Mouse (Mus musculus) lung, embryonic 15.5 days (tissue): ENCODE results near the gene Fbxl3. TPM values are rescaled to one million over a fixed set of nuclear protein-coding genes. Genes with fewer than 3 reads are reported as not detected.

Experiments
- ATAC-seq: fragments of 200-750 bp; cut with Nextera tagmentation; 2 replicates; pipeline ENCODE4 v1.8.0; 2017; ENCODE audit warnings: moderate number of reproducible peaks, borderline replicate concordance; ENCODE audit not compliant: low FRiP score, low TSS enrichment; ENCODE audit errors: extremely low read depth
- H3K27ac ChIP-seq: fragments of 300-500 bp; sonication (generic); 2 replicates; pipeline ENCODE4 v1.5.1; 2015; ENCODE audit warnings: moderate library complexity, mild to moderate bottlenecking, inconsistent platforms
- H3K27me3 ChIP-seq: fragments of 300-500 bp; sonication (generic); 2 replicates; pipeline ENCODE4 v1.6.1; 2015; ENCODE audit warnings: inconsistent platforms
- H3K36me3 ChIP-seq: fragments of 300-500 bp; sonication (generic); 2 replicates; pipeline ENCODE4 v1.6.1; 2015; ENCODE audit warnings: inconsistent platforms
- H3K4me1 ChIP-seq: fragments of 300-500 bp; sonication (generic); 2 replicates; pipeline ENCODE4 v1.6.1; 2015; ENCODE audit warnings: inconsistent platforms
- H3K4me2 ChIP-seq: fragments of 300-500 bp; sonication (generic); 2 replicates; pipeline ENCODE4 v1.6.1; 2015; ENCODE audit warnings: inconsistent platforms, mild to moderate bottlenecking, moderate library complexity
- H3K4me3 ChIP-seq: fragments of 300-500 bp; sonication (generic); 2 replicates; pipeline ENCODE4 v1.5.1; 2015; ENCODE audit warnings: mild to moderate bottlenecking, inconsistent platforms
- H3K9ac ChIP-seq: fragments of 300-500 bp; sonication (generic); 2 replicates; pipeline ENCODE4 v1.6.1; 2015; ENCODE audit warnings: inconsistent platforms
- H3K9me3 ChIP-seq: fragments of 300-500 bp; sonication (generic); 2 replicates; pipeline ENCODE4 v1.6.1; 2016; ENCODE audit warnings: inconsistent platforms
- WGBS: fragments of 180-500 bp; shearing (Covaris S2); methylation state at CpG from one replicate; pipeline ENCODE4 v1.1.7; 2015; 5-methylcytosine and 5-hydroxymethylcytosine counted together
- polyA plus RNA-seq: library from polyadenylated mRNA; unstranded; fragments of >200 nt; fragmentation: Nextera tagmentation; extraction: Ambion mirVana; gene quantifications from 2 replicates; pipeline ENCODE4 v1.2.1, GENCODE M21; 2015

Gene Fbxl3
- polyA plus RNA-seq, 1 experiment from 2014 or later: 26.1 TPM

- H3K4me2 ChIP-seq: peak overlapping the region; percentile 66
- 0 out of 2 replicates have a peak, but pooled peaks cover 5% of the 10 kb centered on the region for H3K36me3 ChIP-seq
- peaks cover 26% of the 10 kb centered on the region for H3K4me1 ChIP-seq
- peak overlapping the region; percentile 99 for H3K27ac ChIP-seq
- H3K27me3 ChIP-seq: no peaks in the 10 kb centered on the region
- under 1% methylated on average over 82 of the region's 86 CpGs for WGBS
- no peaks in the 10 kb centered on the region for H3K9me3 ChIP-seq
- peak; percentile 85 for ATAC-seq
- peak overlapping the region; percentile 95 for H3K4me3 ChIP-seq
- peak overlapping the region; percentile 96 for H3K9ac ChIP-seq
Measured at GRCm38 (mm10) chr14:103098587-103099235, 655 bp downstream of the Fbxl3 start.

- under 1% methylated on average over 2 of the region's 2 CpGs for WGBS
- H3K27ac ChIP-seq: peak overlapping the region; percentile 99
- H3K9ac ChIP-seq: peak overlapping the region; percentile 96
- peaks cover 26% of the 10 kb centered on the region for H3K4me1 ChIP-seq
- peak overlapping the region; percentile 66 for H3K4me2 ChIP-seq
- 0 out of 2 replicates have a peak, but pooled peaks cover 5% of the 10 kb centered on the region for H3K36me3 ChIP-seq
- no peaks in the 10 kb centered on the region for H3K9me3 ChIP-seq
- H3K4me3 ChIP-seq: peak overlapping the region; percentile 95
- no peaks in the 10 kb centered on the region for H3K27me3 ChIP-seq
- ATAC-seq: no peak
Measured at GRCm38 (mm10) chr14:103098213-103098586, 1.2 kb downstream of the Fbxl3 start.

DNA sequence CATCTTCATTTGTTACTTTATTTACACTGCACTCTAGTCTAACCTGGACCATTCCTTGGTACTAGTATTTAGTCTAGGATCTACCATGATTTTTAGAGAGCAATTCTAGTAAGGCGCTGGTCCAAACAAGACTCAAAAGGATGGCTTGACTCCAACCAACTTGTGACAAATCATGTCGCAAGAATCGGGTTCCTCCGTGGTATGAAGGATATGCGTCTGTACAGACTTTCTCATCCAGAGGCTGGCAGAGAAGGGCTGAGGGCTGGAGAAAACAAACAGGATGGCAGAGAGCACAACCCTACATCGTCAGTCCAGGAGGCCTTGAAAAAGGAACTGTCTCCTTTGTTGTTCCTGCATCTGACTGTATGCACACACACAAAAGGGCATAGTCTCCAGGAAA lies 2.7 kb downstream of the Fbxl3 start:
- H3K4me3 ChIP-seq: no peak overlapping the region
- WGBS: 49% methylated on average over 6 of the region's 6 CpGs
- H3K4me1 ChIP-seq: peaks cover 23% of the 10 kb centered on the region
- no peak overlapping the region for H3K27ac ChIP-seq
- ATAC-seq: no peak
- no peaks in the 10 kb centered on the region for H3K27me3 ChIP-seq
- H3K36me3 ChIP-seq: peaks cover 10% of the 10 kb centered on the region; the same call in 1 of the 2 replicates
- H3K9ac ChIP-seq: no peak overlapping the region
- H3K4me2 ChIP-seq: no peak overlapping the region
- no peaks in the 10 kb centered on the region for H3K9me3 ChIP-seq

GRCm38 (mm10) chr14:103095826-103096225 lies 3.5 kb downstream of the Fbxl3 start:
- Histone ChIP-seq H3K9me3 (no peaks in the 10 kb centered on the region), H3K4me3 (no peak overlapping the region), H3K27ac (no peak overlapping the region), H3K4me1 (peaks cover 23% of the 10 kb centered on the region), H3K27me3 (no peaks in the 10 kb centered on the region), H3K4me2 (no peak overlapping the region), H3K9ac (no peak overlapping the region), H3K36me3 (peaks cover 14% of the 10 kb centered on the region; the same call in 1 of the 2 replicates)
- ATAC-seq: no peak
- 90% methylated on average over 8 of the region's 8 CpGs for WGBS

DNA sequence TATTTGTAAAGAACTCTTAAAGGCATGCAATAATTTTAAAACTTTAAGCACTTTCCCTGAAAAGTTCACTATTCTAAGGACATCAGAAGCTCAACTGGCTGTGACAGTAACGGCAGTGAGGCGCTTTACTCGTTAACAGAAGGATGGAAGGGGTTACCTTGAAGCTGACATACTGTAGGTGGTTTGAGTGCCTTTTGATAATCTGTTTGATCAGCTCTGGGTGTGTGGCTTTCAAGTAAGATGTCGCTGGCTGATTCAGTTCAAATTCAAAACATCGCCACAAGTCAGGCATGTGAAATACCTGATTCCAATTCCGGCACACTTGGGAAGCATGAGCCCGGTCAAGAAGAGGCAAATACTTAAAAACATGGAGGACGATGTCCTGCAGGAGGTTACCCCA lies 4.3 kb downstream of the Fbxl3 start:
- Histone ChIP-seq H3K27me3 (no peaks in the 10 kb centered on the region), H3K4me1 (peaks cover 18% of the 10 kb centered on the region), H3K9me3 (no peaks in the 10 kb centered on the region), H3K9ac (no peak overlapping the region), H3K36me3 (peaks cover 16% of the 10 kb centered on the region; the same call in 1 of the 2 replicates), H3K4me2 (no peak overlapping the region), H3K27ac (no peak overlapping the region), H3K4me3 (no peak overlapping the region)
- 88% methylated on average over 8 of the region's 8 CpGs for WGBS
- no peak for ATAC-seq

DNA sequence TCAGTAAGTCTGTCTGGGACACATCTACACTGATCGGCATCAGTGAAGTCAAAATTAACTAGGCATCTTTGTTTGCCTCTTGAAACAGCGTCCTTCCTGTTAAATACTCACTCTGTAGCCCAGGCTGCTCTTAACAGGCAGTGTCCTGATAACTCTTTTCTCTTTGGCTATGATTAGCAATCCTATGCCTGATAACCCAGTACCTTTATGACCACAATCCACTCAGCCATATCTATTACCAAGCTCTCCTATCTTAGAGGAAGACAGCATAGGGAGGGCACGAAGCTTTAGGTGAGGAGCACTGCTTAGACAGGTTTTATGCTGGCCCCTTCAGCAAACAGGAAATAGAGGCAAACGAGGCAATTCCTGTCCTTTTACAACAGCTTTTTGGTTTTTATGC lies 5.7 kb downstream of the Fbxl3 start:
- no peak for ATAC-seq
- Histone ChIP-seq H3K4me1 (peaks cover 18% of the 10 kb centered on the region), H3K4me2 (no peak overlapping the region), H3K27me3 (no peaks in the 10 kb centered on the region), H3K4me3 (no peak overlapping the region), H3K9ac (no peak overlapping the region), H3K9me3 (no peaks in the 10 kb centered on the region), H3K36me3 (peaks cover 24% of the 10 kb centered on the region), H3K27ac (no peak overlapping the region)
- WGBS: 58% methylated on average over 4 of the region's 4 CpGs

DNA sequence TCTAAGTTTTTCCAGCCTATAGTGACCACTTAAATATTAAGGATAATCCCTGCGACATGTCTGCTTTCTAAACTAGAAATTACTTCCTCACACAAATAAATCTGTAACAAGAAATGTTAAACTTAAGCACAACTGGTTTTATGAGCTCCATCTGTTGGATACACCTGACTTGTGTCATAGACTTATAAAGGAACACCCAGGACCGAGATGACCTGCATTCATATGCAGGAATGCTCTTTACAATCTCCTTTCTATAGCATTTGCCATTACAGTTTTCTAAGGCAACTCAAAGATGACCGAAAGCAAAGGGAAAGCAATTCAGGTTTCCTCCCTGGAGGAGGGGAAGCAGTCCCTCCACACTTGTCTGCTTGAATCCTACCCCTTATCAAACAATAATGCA lies 6.1 kb downstream of the Fbxl3 start:
- peaks cover 18% of the 10 kb centered on the region for H3K4me1 ChIP-seq
- no peaks in the 10 kb centered on the region for H3K27me3 ChIP-seq
- no peak for ATAC-seq
- H3K4me3 ChIP-seq: no peak overlapping the region
- no peaks in the 10 kb centered on the region for H3K9me3 ChIP-seq
- no peak overlapping the region for H3K27ac ChIP-seq
- H3K4me2 ChIP-seq: no peak overlapping the region
- H3K36me3 ChIP-seq: peaks cover 25% of the 10 kb centered on the region
- H3K9ac ChIP-seq: no peak overlapping the region
- 95% methylated on average over 3 of the region's 3 CpGs for WGBS

- H3K36me3 ChIP-seq: peaks cover 44% of the 10 kb centered on the region
- H3K27me3 ChIP-seq: no peaks in the 10 kb centered on the region
- no peak overlapping the region for H3K27ac ChIP-seq
- peaks cover 8% of the 10 kb centered on the region; the same call in 1 of the 2 replicates for H3K4me1 ChIP-seq
- H3K9me3 ChIP-seq: no peaks in the 10 kb centered on the region
- WGBS: 75% methylated on average over 6 of the region's 6 CpGs
- H3K4me2 ChIP-seq: no peak overlapping the region
- no peak overlapping the region for H3K4me3 ChIP-seq
- no peak for ATAC-seq
- no peak overlapping the region for H3K9ac ChIP-seq
Measured at GRCm38 (mm10) chr14:103088624-103089023, 10.7 kb downstream of the Fbxl3 start.

DNA sequence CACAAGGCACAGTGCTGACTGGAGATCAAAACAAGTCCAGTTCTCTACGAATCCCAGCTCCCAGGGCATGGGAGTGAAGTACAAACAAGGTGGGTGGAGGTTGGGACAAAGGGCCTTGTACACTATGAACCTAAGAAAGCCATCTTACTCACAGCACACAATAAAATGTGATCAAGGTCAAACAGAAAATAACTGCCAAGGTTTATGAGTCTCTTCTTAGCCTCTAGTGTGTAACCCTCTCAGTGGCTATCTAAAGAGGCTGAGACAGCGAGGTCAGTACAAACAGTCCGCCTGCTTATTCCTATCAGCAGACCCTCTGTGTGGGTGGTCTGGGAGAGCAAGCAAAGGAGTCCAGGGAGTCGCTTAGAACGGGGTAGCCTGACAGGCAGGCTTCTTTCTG lies 11.5 kb downstream of the Fbxl3 start:
- no peak overlapping the region for H3K4me2 ChIP-seq
- ATAC-seq: no peak
- WGBS: 64% methylated on average over 5 of the region's 5 CpGs
- H3K4me3 ChIP-seq: no peak overlapping the region
- no peaks in the 10 kb centered on the region for H3K27me3 ChIP-seq
- H3K4me1 ChIP-seq: peaks cover 8% of the 10 kb centered on the region; the same call in 1 of the 2 replicates
- H3K36me3 ChIP-seq: peaks cover 48% of the 10 kb centered on the region
- no peaks in the 10 kb centered on the region for H3K9me3 ChIP-seq
- no peak overlapping the region for H3K27ac ChIP-seq
- no peak overlapping the region for H3K9ac ChIP-seq

DNA sequence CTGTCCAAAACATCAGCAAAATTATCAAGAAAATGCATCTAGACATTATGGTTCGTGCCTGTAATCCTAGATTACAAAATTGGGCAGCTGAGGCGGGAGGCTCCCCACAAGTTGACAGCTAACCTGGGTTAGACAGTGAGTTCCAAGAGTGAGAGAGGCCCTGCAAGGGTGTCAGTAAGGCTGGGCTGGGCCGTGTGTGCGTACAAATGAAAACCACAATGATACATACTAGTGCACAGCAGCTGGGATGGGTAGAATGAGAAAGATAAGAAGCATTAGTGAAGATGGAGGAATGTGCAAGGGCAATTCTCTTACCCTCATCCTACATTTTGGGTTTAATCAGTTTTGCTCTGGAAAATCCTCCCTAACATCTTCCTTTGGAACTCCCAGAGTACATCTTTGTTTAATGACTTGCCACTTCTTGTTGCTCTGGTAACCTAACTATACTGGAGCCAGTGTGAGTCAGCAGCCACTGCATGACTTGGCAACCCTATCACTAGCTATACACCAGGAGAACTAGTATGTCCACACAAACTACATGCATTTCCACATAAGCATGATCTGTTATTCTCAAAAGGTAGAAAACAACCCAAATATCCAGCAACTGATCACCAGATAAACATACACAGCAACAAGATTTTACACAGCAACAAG lies 12.6 kb downstream of the Fbxl3 start:
- Histone ChIP-seq H3K4me1 (peaks cover 8% of the 10 kb centered on the region; the same call in 1 of the 2 replicates), H3K4me2 (no peak overlapping the region), H3K4me3 (no peak overlapping the region), H3K27ac (no peak overlapping the region), H3K9ac (no peak overlapping the region), H3K27me3 (no peaks in the 10 kb centered on the region), H3K9me3 (no peaks in the 10 kb centered on the region), H3K36me3 (peaks cover 48% of the 10 kb centered on the region)
- peak; percentile 55; the same call in 1 of the 2 replicates for ATAC-seq
- WGBS: 74% methylated on average over 4 of the region's 4 CpGs

DNA sequence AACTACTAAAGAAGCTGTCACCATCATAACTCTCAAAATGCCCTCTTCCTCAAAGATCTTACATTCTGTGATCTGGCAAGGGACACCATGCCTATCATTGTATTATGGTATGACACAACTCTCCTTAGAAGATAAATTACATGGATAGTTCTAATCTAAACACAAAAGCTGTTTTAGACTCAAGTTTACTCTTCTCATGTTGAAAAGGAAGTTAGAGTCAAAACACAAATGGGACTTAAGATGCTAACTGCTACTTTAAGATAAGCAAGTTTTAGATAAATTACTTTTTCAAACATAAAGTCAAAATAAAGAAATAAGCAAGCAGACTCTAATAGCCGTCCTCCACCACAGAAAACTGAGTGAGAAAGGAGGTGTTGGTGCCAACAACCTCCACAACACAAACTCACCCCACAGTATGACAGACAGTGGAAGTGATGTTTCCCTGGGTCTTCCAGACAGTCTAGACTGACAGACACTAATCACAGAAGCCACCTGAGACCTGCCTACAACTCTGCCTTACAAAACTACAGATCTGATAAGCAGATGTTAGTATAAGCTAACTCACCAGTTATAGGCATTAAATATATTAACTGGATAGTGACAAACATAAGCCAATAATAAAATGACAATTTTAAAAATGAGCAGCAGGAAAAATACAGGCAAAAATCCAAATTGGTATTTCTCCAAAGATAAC lies 13.4 kb downstream of the Fbxl3 start:
- no peak; the same call in 1 of the 2 replicates for ATAC-seq
- H3K27ac ChIP-seq: no peak overlapping the region

More for the DNA sequence above, 13.4 kb downstream of the Fbxl3 start:
- Histone ChIP-seq H3K36me3 (peaks cover 45% of the 10 kb centered on the region), H3K4me2 (no peak overlapping the region), H3K27me3 (no peaks in the 10 kb centered on the region), H3K4me3 (no peak overlapping the region), H3K9ac (no peak overlapping the region), H3K9me3 (no peaks in the 10 kb centered on the region), H3K4me1 (peaks cover 8% of the 10 kb centered on the region; the same call in 1 of the 2 replicates)
- 21% methylated on average over 1 of the region's 1 CpGs for WGBS
